Mouse (Mus musculus): ENCODE measurements at regions not wholly inside any gene's neighbourhood (a gene's known extent, or its start where the extent isn't known, plus 50 kb on each side); places are given as distances from the start of the nearest gene placed in this dataset.

- DNase-seq = peak in 1 of 2 experiments; percentile 1
Observed at GRCm38 (mm10) chr2:117912722-117913121, 199.0 kb upstream of the Thbs1 start.

GRCm38 (mm10) chr2:117913846-117914245 is 197.8 kb upstream of the Thbs1 start:
- DNase-seq = peak in 1 of 2 experiments; percentile 11

GRCm38 (mm10) chr2:117915821-117916220 is 195.9 kb upstream of the Thbs1 start:
- no peak for DNase-seq

GRCm38 (mm10) chr2:117917181-117917580 is 194.5 kb upstream of the Thbs1 start:
- no peak for DNase-seq

- DNase-seq = no peak
Observed at GRCm38 (mm10) chr2:117924877-117925276, 186.8 kb upstream of the Thbs1 start.

- no peak for DNase-seq
Observed at GRCm38 (mm10) chr2:117925412-117925811, 186.3 kb upstream of the Thbs1 start.

GRCm38 (mm10) chr2:117928062-117928461 is 183.6 kb upstream of the Thbs1 start:
- DNase-seq = no peak

GRCm38 (mm10) chr2:117929586-117929985 is 182.1 kb upstream of the Thbs1 start:
- no peak for DNase-seq

- no peak for DNase-seq
Observed at GRCm38 (mm10) chr2:117930895-117931537, 180.7 kb upstream of the Thbs1 start.

- no peak for DNase-seq
Observed at GRCm38 (mm10) chr2:117936590-117936989, 175.1 kb upstream of the Thbs1 start.

GRCm38 (mm10) chr2:117938283-117939049 is 173.2 kb upstream of the Thbs1 start:
- DNase-seq = no peak

GRCm38 (mm10) chr2:117941517-117942096 is 170.1 kb upstream of the Thbs1 start:
- no peak for DNase-seq

GRCm38 (mm10) chr2:117943666-117944065 is 168.0 kb upstream of the Thbs1 start:
- no peak for DNase-seq

- DNase-seq = no peak
Observed at GRCm38 (mm10) chr2:117944325-117944724, 167.4 kb upstream of the Thbs1 start.

- DNase-seq = no peak
Observed at GRCm38 (mm10) chr2:117944942-117945341, 166.7 kb upstream of the Thbs1 start.

- peak; percentile 57 to 58 for DNase-seq
Observed at GRCm38 (mm10) chr2:117950431-117951336, 161.0 kb upstream of the Thbs1 start.

- DNase-seq = no peak
Observed at GRCm38 (mm10) chr2:117951337-117951718, 160.3 kb upstream of the Thbs1 start.

GRCm38 (mm10) chr2:117958737-117959136 is 152.9 kb upstream of the Thbs1 start:
- DNase-seq = no peak

- DNase-seq = no peak
Observed at GRCm38 (mm10) chr2:117959440-117959839, 152.2 kb upstream of the Thbs1 start.

GRCm38 (mm10) chr2:117962531-117962930 is 149.1 kb upstream of the Thbs1 start:
- no peak for DNase-seq

GRCm38 (mm10) chr2:117963526-117963925 is 148.2 kb upstream of the Thbs1 start:
- no peak for DNase-seq

- DNase-seq = no peak
Observed at GRCm38 (mm10) chr2:117965758-117966157, 145.9 kb upstream of the Thbs1 start.
